Mouse (Mus musculus): Measurements from ENCODE around the gene Acap2.

Gene Acap2

GRCm38 (mm10) chr16:31200790-31201567, at the start of gene Acap2:
Gene Acap2 (minus strand): TSS chr16:31201245.
- CTCF ChIA-PET = no interaction called here

GRCm38 (mm10) chr16:31249401-31249800, 48.4 kb upstream of the Acap2 start:
- CTCF ChIA-PET = no interaction called here

GRCm38 (mm10) chr16:31248717-31249116, 47.7 kb upstream of the Acap2 start:
- CTCF ChIA-PET = interaction anchor here (0.7 kb wide), 1 partner anchor 11 kb away, joined by 7 read pairs; no protein-coding TSS in a partner anchor

DNA sequence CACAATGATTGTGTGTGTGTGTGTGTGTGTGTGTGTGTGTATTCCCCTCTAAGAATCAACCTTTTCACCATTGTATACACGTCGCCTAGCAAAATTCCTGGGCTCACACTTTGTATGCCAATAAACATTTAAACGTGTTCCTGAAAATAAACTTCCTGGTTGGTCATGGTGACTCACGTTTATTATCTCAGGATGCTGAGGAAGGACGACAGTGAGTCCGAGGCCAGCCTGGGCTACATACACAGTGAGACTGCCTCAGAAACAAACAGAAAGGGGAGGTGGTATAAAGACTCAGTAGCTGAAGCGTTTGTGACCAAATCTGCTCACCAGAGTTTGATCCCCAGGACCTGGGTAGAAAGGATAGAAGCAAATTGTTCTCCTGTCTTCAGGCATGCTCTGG, 46.4 kb upstream of the Acap2 start:
- CTCF ChIA-PET = no interaction called here

DNA sequence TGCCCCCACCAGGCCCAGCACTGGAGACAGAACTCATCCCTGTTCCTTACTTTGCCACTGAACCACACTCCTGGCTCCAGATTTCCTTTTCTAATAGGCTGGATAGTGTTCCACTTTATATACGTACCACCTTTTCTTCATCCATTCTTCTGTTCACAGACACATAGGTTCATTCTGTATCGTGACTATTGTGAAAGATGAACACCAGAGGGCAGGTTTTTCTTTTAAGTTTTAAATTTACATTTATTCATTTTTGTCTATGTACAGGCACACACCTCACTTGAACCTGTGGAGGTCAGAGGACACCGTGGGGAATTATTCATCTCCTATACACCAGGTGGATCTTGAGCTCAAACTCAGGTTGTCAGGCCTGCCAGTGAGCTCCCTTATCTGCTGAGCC, 43.0 kb upstream of the Acap2 start:
- CTCF ChIA-PET = interaction anchor here (0.6 kb wide), 1 partner anchor 47 kb away, joined by 3 read pairs; no protein-coding TSS in a partner anchor

DNA sequence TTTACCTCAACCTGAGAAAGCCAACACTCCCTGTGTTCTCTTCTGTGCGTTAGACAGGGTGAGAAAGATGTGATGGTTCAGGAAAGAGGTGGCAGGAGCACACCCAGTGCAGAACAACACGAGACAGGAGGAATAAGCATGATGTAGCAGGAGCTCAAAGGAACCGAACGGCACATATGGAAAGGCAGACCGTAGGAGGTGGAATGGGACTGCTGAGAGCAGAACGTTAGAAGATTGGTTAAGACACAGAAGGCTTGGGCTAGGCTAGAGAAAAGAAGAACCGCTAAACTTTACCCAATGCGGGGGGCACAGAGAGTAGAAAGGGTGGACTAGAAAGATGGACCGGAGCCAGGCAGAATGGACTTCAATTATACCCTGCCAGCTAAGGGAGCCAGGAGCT, 40.4 kb upstream of the Acap2 start:
- CTCF ChIA-PET = no interaction called here

GRCm38 (mm10) chr16:31240569-31240968, 39.5 kb upstream of the Acap2 start:
- CTCF ChIA-PET = interaction anchor here (0.6 kb wide), 1 partner anchor 53 kb away, joined by 3 read pairs; no protein-coding TSS in a partner anchor

- CTCF ChIA-PET = no interaction called here
These were observed 37.2 kb upstream of the Acap2 start for GRCm38 (mm10) chr16:31238281-31238680.

- CTCF ChIA-PET = interaction anchor here (0.6 to 1.2 kb wide), 7 partner anchors 24 to 1493 kb away, joined by 3 to 11 read pairs (median 6); no protein-coding TSS in a partner anchor
These were observed 34.6 kb upstream of the Acap2 start for GRCm38 (mm10) chr16:31235457-31236310.

DNA sequence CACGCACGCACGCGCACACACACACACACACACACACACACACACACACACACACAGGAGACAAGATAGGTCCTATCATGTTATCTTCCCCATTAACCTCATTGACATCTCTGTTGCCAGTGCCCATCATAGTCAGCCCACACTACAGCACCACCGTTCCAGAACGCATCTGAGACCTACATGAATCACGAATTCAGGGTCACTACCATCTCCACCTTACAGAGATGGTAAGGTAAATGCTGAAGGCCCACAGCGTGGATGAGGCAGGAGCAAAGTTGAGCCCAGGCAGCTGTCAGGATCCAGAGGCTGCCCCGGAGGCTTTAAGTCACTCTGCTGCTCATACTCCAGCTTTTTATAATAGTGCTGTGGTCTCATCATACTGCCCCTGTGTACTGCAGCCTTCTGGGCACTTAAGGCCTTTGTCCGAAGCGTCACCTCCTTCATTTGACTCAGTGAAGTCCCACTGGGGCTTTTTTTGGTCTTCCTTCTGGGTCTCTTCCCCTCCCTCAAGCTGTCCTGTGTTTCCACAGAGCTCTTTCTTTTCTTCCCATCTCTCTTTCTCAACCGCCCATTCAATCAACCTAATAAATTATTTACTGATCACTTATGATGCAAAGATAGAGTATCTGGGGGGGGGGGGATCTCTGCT, 33.9 kb upstream of the Acap2 start:
- CTCF ChIA-PET = interaction anchor here (0.6 to 1.2 kb wide), 5 partner anchors 23 to 1492 kb away, joined by 3 to 9 read pairs (median 6); no protein-coding TSS in a partner anchor

DNA sequence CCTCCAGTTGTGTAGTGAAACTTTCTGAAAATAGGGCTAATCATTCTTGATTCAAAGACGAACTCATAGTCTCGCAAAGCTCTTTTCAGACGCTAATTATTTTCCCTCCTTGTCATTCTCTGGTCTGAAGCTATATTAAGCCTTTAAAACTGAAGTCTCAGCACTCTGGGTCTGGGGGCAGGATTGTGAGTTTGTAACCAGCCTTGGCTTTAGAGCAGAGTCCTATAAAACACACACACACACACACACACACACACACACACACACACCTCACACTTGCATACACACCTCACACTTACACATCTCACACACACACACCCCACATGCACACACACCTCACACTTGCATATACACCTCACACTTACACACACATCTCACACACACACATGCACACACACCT, 33.3 kb upstream of the Acap2 start:
- CTCF ChIA-PET = no interaction called here

- CTCF ChIA-PET = interaction anchor here (0.6 kb wide), 1 partner anchor 12 kb away, joined by 5 read pairs; no protein-coding TSS in a partner anchor
These were observed 32.7 kb upstream of the Acap2 start for GRCm38 (mm10) chr16:31233541-31234339.

- CTCF ChIA-PET = interaction anchor here (0.6 kb wide), 1 partner anchor 13 kb away, joined by 5 read pairs; no protein-coding TSS in a partner anchor
These were observed 32.1 kb upstream of the Acap2 start for GRCm38 (mm10) chr16:31233167-31233498.

DNA sequence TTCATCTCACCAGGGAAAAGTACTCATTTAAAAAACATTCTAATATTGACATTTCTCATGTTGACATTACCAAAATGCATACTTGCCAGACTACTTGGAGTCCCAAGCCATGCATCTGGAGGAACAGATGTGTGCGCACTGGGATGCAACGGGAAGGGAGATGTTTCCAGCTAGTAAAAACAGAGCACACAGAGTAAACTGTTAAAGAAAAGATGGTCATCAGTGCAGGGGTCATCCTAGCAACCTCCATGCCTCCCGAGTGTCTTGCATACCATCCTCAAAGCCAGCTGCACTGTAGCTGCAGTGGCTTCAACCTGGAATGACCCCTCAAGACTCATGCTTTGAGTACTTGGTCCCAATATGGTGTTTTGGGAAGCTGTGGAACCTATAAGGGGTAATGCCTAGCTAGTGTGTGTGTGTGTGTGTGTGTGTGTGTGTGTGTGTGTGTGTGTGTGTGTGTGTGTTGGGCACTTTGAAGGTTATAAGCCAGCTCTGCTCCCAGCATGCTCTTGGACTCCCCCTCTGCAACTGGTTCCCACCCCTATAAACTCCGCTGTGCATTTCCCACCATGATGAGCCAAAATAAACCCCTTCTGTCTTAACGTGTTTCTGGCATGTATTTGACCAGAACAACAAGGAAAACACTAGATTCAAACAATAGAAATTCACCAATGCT, 31.6 kb upstream of the Acap2 start:
- CTCF ChIA-PET = no interaction called here

GRCm38 (mm10) chr16:31231591-31231990, 30.5 kb upstream of the Acap2 start:
- CTCF ChIA-PET = interaction anchor here (0.6 kb wide), 1 partner anchor 62 kb away, joined by 3 read pairs; no protein-coding TSS in a partner anchor

GRCm38 (mm10) chr16:31227746-31228145, 26.7 kb upstream of the Acap2 start:
- CTCF ChIA-PET = no interaction called here

DNA sequence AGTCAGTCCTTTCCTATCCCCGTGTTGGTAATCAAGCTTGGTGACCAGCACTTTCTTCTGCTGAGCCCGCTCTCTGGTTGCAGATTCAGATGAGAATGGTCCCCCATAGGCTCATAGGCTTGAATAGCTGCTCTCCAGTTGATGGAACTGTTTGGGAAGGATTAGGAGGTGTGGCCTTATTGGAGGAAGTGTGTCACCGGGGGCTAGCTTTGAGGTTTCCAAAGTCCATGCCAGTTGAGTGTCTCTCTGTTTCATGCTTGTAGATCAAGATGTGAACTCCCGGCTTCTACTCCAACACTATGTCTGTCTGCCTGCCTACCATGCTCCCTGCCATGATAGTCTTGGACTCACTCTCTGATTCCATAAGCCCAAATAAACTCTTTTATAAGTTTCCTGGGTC, 14.2 kb upstream of the Acap2 start:
- CTCF ChIA-PET = no interaction called here

GRCm38 (mm10) chr16:31213463-31213862, 12.4 kb upstream of the Acap2 start:
- CTCF ChIA-PET = no interaction called here

DNA sequence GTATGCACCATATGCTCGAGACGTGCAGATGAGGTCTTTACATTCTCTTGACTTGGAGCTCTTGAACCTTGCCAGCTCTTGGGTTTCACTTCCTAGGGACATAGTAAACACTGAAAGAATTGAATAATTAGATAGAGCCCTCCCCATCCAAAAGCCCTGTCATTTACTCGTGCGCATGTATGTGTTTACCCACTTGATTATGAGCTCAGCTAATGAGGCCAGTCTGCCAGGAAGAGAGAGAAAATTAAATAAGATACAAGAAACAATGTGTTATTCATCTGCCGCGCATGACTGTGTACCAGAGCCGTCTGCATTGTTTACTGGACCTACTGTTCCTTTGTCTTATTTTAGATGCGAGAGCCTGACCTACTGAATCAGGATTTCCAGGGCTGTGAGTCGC, 10.5 kb upstream of the Acap2 start:
- CTCF ChIA-PET = interaction anchor here (1.1 kb wide), 1 partner anchor 24 kb away, joined by 3 read pairs; no protein-coding TSS in a partner anchor

DNA sequence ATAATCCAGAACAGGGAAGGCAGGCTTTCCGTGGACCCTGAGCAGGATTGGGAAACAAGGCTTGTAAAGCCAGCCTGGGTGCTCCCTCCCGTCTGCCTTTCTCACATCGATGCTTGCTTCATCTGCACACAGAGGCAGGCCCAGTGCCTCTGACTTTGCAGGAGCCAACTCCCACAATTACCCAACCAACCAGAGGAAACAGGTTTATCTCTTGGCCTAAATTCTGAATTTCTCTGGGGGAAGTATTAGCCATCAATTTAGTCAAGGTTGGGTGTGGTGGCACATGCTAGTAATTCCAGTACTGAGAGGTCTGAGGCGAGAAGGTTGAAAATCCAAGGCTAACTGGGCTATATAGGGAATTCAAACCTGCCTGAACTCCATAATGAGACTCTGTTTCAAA, 9.4 kb upstream of the Acap2 start:
- CTCF ChIA-PET = no interaction called here

GRCm38 (mm10) chr16:31209911-31210310, 8.9 kb upstream of the Acap2 start:
- CTCF ChIA-PET = no interaction called here

Measured in spleen, embryonic (tissue).